Mouse (Mus musculus) lung, adult 2 months (tissue): ENCODE data around the gene Stox2.

Source experiments
- CTCF ChIP-seq: fragments of 200-500 bp; IDR thresholded peaks from 2 replicates; pipeline ENCODE4 v1.5.1; 2011; ENCODE audit warnings: mild to moderate bottlenecking, low read length, control low read depth; ENCODE audit not compliant: insufficient read depth
- POLR2A ChIP-seq: fragments of 200-500 bp; IDR thresholded peaks from 2 replicates; pipeline ENCODE4 v1.6.1; 2011; ENCODE audit warnings: low read depth, mild to moderate bottlenecking, control low read depth, low read length, borderline replicate concordance; ENCODE audit errors: extremely low read depth

- TF ChIP-seq CTCF (0 out of 2 replicates have a peak, but pooled peaks have one; percentile 12), POLR2A (no peak)
Observed at GRCm38 (mm10) chr8:47205472-47205871, 240.7 kb downstream of the Stox2 start.
